Mouse (Mus musculus): ENCODE data around the gene Nos1. TPM values are rescaled to one million over a fixed set of nuclear protein-coding genes. Genes with fewer than 3 reads are reported as not detected.

Gene Nos1
- polyA plus RNA-seq, 1 experiment from 2014 or later: 1.4 TPM

Other genes with a start within 250 kb of the Nos1 start
- gene Fbxo21, start 195.7 kb downstream of the Nos1 start, polyA plus RNA-seq (2015; fragmentation: Nextera tagmentation; extraction: Ambion mirVana): 61.2 and 65.7 TPM in 2 replicates
- gene Tesc, start 246.7 kb downstream of the Nos1 start, polyA plus RNA-seq (2015; fragmentation: Nextera tagmentation; extraction: Ambion mirVana): 16.0 and 17.7 TPM in 2 replicates